Mouse (Mus musculus) spleen, embryonic (tissue): ENCODE data around the gene Ccdc142.

Experiments used
- CTCF ChIA-PET: fragments of 350-600 bp; sonication (Branson Sonifier 250); formaldehyde crosslinking; loops from one replicate; lab custom pipeline; 2022; lab: Charles Lee

Gene Ccdc142

DNA sequence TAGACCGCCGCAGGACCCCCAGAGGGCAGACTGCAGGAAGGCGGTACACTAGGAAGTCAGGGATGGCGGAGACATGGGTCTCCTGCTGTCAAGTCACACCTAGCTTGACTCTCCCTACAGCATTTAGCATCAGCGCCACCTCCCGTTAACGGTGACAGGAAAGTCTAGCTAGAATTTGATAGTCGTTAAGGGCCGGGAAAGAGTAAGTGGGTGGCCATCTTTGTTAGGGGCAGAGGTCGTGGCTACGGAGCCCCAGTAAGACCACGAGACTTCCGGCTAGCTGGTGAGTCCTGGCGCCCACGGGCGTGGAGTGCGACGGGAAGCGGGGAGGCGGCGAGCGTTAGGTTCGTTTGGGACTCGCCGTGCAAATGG lies at the start of gene Ccdc142, which contains the start of gene Gm42688:
Ccdc142 (plus strand) TSS at position 286 of the 372 bp plus-strand sequence.
Gm42688 (plus strand) TSS at position 302 of the 372 bp plus-strand sequence.
- CTCF ChIA-PET = interaction anchor here (1.4 to 2.3 kb wide), 2 partner anchors 23 to 105 kb away, joined by 4 to 8 read pairs; no protein-coding TSS in a partner anchor

DNA sequence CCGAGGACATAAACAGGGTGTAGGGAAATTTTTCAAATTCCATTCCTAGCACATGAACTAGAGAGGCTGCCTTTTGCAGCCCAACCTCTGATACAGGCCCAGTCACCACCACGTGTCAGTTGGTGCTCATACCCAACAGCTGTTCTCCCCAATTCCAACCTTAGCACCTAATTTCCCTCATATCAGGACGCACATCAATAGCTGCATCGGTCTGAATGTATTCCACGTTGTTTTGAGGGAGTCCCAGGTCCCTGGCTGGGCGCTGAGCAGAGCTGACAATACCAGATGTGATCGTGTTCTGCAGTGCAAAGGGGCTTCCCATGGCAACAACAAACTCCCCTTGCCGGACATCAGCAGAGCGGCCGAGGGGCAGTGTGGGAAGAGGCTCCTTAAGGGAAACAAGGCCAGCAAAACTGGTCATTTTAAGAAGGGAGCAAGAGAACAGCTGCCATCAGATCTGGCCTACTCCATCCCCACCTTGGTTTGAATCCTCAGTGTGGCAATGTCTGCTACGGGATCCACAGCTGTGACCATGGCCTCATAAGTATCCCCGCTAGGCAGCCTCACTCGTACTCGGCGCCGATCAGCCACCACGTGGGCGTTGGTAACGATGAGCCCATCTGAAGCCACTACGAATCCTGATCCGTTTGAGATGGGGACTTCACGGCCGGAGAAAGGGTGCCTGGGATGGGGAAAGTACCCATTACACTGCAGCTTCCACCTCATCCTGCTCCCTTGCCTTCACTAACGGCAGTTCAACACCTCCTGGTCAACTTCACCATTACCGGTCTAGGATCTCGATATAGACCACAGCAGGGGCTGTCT lies 48.1 kb upstream of the Ccdc142 start:
- CTCF ChIA-PET = interaction anchor here (0.5 to 2.0 kb wide), 4 partner anchors 12 to 218 kb away, joined by 3 to 7 read pairs (median 4); no protein-coding TSS in a partner anchor

DNA sequence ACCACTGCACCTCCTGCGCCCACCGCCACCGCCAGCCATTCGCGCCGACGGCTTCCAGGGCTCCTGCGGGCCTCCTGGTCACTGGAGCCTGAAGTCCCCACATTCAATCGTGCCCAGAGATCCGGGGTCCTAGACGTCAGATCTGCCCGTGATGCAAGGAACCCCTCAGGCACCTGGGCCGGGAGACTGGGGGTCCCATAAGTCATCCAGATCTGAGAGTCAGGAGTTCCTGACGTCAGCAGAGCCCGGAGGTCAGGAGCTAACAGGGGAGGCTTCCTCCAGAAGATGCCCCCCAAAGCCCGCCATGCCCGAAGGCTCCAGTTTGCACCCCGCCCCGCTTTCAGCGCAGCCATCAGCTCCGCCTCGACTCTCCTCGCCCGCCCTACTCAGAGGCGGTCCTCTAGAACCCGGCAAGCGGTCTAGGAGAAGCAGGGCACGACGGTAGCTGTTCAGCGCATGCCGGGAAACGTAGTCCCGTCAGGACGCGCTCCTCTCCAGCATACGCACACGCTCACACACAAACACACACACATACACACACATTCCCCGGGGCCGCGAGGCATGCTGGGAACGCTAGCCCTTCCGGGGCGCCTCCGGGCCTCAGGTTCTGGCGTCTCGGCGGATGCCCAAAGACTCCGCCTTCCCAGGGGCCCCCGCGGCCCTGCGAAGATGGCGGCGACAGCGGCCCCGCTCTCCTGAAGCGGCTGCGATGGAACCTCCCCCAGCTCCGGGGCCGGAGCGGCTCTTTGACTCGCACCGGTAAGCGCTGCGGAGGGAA lies 47.1 kb upstream of the Ccdc142 start, which contains the start of gene Aup1:
Aup1 (plus strand) TSS at position 448 of the 778 bp plus-strand sequence.
- CTCF ChIA-PET = interaction anchor here (0.5 to 2.0 kb wide), 3 partner anchors 15 to 58 kb away, joined by 4 to 7 read pairs (median 6); no protein-coding TSS in a partner anchor

DNA sequence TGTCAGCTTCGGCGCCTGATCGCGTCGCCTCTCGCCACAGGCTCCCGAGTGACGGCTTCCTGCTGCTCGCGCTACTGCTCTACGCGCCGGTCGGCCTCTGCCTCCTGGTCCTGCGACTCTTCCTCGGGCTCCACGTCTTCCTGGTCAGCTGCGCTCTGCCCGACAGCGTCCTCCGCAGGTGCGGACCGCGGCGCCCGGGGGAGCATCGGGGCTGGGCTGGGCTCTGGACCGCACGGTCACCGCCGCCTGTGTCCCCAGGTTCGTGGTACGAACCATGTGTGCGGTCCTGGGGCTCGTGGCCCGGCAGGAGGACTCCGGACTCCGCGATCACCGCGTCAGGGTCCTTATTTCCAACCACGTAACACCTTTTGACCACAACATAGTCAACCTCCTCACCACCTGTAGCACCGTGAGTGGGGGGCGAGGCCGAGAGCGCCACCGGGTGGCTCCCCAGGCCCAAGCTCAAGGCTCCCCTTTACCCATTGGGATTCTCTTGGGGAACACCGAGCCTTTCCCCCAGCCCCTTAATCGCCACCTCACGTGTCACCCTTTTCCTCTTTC lies 46.5 kb upstream of the Ccdc142 start, which contains the start of gene Htra2:
Htra2 (minus strand) TSS at position 403 of the 561 bp plus-strand sequence.
- CTCF ChIA-PET = interaction anchor here (0.6 to 2.0 kb wide), 3 partner anchors 23 to 58 kb away, joined by 4 to 7 read pairs (median 6); no protein-coding TSS in a partner anchor

DNA sequence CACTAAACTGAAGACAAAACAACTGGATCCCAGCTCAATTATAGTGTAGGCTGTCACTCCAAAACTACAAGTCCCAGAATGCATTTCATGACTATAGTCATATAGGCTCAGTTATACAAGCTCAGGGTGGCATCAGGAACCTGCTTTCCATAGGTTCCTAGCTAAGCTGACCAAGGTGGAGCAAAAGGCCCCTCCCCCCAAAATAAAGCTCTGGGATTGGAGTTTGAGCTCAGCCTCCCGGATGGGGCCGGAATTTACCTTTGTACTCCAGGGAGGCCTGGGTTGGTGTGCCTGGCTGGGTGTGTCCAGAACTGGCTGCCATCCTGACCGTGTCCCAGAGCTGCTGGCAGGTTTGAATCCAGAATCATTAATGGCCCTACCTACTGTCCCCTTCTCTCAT lies 43.6 kb upstream of the Ccdc142 start, which contains the start of gene Dqx1:
Dqx1 (plus strand) TSS at position 55 of the 400 bp plus-strand sequence.
- CTCF ChIA-PET = interaction anchor here (0.5 kb wide), 1 partner anchor 179 kb away, joined by 7 read pairs; no protein-coding TSS in a partner anchor

DNA sequence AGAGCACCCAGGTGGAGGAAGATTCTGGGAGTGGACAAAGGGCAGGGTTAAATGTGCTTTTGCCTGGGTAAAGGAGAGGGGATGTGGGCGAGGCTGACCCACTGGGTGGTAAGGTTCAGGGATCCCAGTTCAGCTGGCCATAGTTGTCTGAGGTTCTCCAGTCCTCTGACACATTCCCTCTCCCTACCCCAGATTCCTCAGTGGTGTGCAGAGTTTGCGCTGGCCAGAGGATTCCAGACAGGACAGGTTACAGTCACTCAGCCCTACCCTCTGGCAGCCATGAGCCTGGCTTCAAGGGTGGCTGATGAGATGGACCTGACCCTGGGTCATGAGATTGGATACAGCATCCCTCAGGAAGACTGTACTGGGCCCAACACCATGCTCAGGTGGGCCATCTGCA lies 42.7 kb upstream of the Ccdc142 start:
- CTCF ChIA-PET = interaction anchor here (0.6 kb wide), 1 partner anchor 58 kb away, joined by 4 read pairs; no protein-coding TSS in a partner anchor

DNA sequence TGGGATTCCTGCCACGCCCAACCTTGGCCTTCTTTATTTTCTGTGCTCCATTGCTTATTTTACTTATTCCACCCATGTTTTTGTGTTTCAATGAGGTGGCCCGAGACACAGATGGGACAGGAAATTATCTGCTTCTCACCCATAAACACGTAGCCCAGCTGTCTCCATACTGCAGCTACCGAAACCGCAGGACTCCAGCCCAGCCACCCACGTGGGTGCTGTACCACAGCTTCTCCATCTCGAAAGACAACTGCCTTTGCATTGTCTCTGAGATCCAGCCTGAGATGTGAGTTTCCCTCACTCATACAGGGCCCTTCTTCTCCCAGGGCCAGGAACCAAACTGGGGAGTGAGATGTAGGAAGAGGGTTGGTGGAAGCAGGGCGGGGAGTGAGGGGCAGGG lies 35.4 kb upstream of the Ccdc142 start:
- CTCF ChIA-PET = no interaction called here

DNA sequence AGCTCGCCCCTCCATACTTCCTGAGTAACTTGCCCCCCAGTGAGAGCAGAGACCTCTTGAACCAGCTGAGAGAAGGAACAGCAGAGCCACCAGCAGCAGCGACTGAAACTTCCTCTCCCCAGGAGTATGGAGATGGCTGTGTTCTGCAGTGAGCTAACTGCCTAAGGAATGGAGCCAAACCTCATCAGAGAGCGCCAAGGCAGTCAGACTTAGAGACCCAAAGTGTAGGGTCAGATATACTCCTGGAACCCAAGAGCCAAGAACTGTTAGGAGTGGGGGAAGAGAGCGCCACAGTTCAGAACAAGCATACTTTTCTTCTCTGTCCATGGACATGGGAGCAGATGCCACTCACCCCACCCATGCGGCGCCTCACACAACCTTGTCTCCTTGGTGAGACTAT lies 35.0 kb upstream of the Ccdc142 start:
- CTCF ChIA-PET = interaction anchor here (0.6 kb wide), 1 partner anchor 42 kb away, joined by 3 read pairs; the partner anchor contains the start of gene Mrpl53

DNA sequence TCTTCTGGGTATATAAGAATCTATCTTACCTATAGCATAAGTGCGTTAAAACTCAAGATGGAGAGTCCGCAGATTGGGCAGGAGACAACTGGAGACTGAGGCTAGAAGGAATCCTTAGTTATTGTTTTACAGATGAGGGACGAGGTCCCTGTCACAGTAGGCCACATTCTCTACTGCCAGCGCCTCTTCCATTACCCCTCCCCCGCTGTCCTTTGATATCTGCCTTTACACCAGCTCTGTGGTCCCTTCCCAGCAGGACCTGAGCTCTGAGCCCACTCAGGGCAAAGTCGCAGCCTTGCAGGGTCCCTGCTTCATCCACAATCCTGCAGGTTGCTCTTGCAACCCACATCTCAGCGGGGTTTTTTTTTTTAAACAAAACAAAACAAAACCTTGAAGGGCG lies 33.2 kb upstream of the Ccdc142 start:
- CTCF ChIA-PET = no interaction called here

DNA sequence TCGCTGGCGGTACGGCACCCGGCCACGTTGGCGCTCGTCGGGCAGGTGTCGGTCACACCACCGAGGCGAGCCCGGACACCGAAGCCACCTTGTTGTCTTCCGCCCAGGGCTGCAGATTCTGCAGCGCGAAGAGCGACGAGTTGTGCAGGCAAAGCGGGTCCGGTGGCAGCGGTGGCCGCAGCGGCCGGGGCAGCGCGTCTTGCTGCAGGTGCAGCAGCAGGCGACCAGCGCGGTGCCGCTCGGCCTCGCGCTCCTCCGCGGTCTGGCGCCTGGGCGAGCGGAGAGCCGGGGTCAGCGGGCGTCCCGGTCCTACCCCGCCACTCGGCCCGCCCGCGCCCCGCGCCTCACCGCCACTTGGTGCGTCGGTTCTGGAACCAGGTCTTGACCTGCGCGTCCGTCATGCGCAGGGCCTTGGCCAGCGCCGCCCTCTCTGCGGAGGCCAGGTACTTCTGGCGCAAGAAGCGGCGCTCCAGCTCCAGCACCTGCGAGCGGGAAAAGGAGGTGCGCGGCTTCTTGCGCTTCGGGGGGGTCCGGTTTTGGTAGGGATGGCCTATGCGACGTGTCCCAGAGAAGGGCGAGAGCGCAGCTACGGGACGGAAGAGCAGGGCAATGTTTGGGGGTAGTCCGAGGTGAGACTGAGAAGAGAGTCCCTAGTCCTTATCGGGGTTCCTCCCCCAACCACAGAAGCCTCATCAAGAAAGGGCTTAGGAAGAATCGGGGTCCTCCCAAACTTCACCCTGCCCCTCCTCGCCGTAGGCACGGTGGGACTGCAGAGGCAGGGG lies 32.5 kb upstream of the Ccdc142 start:
- CTCF ChIA-PET = no interaction called here

DNA sequence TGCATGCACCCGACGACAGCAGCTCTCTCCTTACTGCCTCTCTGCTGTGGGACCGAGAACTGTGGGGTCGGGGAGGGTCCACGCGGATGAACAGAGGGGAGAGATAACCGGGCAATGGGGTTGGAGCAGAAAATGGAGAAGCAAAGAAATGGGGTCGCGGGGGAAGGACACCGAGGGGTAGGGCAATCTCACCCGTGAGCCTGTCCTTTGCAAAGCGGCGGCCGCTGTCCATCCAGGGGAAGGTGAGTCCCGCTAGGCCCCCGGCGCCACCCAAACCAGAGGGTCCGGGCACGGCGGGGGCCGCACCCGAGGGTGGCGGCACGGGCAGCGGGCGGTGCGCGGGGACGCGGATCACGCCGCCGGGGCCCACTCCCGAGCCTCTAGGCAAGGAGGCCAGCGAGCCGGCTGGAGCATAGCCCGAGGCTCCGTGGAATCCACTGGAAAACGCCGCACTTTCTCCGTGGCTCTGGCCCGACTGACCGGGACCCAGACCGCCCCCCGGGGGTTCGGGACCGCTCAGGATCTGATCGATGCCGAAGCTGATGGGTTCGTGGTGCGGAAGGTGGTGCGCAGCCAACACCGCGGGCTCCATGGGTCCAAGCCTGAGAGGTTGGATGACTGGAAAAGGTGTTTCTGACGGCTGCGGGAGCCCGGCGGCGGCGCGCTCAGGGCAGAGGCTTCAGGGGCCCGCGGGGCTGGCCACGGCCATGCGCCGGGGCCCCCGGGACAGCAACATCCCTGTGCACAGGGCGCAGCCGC lies 31.7 kb upstream of the Ccdc142 start:
- CTCF ChIA-PET = interaction anchor here (2.1 kb wide), 1 partner anchor 73 kb away, joined by 7 read pairs; no protein-coding TSS in a partner anchor

DNA sequence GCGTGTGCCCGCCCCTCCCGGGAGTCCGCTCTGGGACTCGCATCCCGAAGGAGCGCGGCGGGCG lies 31.3 kb upstream of the Ccdc142 start, which contains the start of gene Tlx2:
Tlx2 (minus strand) TSS at position 47 of the 64 bp plus-strand sequence.
- CTCF ChIA-PET = interaction anchor here (2.1 kb wide), 1 partner anchor 73 kb away, joined by 7 read pairs; no protein-coding TSS in a partner anchor

DNA sequence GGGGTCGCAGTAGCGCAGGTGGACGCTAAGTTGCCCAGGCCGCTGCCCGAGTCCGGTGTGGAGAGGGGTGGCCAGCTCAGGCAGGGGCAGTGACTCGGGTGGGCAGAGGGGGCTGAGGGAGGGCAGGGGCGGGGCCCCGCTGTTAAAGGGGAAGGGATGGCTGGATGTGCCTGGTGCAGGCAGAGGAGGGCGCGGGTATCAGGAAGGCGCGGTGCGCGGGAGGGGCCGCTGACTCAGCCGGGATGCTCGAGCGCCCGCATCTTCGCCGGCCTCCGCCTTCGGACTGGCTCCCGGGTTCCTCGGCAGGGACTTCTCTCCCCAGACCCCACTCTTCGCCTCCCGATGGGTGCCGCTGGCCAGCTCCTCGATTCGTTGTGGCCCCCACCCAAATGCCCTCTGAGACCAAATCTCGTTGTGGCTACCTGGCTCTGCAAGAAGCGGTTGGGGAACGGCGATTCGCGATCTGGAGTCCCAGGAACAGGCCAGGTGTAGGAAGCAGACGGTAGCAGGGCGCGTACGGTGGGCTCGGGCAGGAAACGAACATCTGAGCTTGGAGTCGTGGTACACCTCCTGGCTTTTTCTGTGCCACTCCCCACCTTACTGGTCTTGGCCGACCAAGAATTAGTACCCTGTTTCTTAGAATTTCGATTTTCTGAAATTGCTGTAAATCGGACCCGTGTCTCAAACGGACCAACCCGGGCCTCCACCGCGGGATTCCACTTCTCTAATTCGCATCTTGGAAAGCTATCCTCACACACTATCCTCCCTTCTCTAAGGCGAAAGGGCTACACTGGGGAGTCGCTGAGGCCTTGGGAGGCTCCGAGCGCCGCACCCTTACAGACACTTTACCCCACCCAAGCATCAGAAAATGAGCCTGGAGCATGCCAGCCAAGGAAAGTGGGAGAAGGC lies 30.8 kb upstream of the Ccdc142 start:
- CTCF ChIA-PET = interaction anchor here (2.1 kb wide), 1 partner anchor 74 kb away, joined by 7 read pairs; no protein-coding TSS in a partner anchor

DNA sequence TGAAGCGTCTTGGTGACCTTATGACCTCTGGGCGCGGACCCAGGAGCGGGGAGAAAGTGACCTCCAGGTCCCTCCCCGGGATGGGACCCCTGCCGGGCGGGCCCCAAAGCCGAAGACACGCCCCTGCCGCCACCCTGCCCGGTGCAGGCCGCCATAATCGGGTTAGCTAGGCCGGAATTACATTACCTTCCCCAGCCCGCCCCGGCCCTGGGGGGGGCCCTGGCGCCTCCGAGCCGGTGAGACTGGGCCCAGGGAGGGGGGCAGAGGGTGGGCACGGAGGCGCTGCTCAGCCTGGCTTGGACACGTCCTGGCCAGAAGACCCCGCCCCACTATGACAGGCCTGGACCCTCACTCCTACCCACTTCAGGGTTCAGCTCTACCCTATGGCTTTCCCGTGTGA lies 30.2 kb upstream of the Ccdc142 start:
- CTCF ChIA-PET = interaction anchor here (2.1 kb wide), 1 partner anchor 74 kb away, joined by 7 read pairs; no protein-coding TSS in a partner anchor

DNA sequence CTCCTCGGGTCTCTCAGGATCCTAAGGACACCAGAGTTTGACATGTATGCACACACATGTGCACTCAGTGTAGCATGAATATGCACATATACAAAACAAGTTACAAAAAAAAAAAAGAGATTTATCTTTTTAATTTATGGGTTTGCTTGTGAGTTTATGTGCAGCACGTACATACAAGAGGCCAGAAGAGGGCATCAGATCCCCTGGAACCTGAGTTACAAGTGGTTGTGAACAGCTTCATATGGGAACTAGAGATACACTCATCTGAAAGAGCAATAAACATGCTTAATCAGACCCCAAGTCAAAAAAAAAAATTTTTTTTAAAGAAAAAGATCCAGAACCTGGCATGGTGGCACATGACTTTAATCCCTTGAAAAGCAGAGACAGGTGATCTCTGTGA lies 26.4 kb upstream of the Ccdc142 start:
- CTCF ChIA-PET = interaction anchor here (0.6 kb wide), 1 partner anchor 22 kb away, joined by 6 read pairs; no protein-coding TSS in a partner anchor

DNA sequence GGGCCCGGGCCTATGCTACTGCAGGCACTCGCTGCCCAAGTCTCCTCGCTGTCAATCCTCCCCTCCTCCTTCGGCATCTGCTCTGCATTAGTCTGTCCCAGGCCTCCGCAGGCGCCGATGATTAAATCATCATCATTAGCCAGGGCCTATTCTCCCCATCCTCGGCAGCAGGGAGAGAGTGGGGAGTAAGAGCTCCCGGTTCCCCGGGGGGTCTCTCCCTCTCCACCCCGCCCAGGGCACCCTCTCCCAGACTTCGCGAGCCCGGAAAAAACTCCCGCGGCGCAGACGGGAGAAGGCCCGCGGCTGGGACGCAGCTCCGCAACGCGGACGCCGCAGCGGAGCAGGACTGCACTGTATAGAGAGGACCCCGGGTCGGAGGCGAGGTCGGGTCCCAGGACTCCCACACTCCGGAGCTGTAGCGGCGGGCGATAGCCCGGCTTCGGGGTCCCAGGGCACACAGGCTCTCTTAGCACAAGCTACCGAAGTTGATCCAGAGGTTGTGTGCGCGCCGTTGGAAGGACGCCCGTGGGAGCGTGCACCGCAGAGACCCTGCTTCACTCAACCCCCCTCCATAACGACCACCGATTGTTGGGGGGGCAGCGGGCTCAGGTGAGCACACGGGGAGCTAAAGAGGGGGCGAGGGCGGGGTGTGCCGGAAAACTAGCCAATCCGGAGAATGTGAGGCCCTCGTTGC lies 23.6 kb upstream of the Ccdc142 start, which contains the start of gene Pcgf1:
Pcgf1 (plus strand) TSS at position 240 of the 694 bp plus-strand sequence.
- CTCF ChIA-PET = interaction anchor here (0.9 to 1.3 kb wide), 4 partner anchors 23 to 81 kb away, joined by 4 to 8 read pairs (median 4); partner anchors contain the start of genes Aup1, Ccdc142, Gm42688 and Htra2

DNA sequence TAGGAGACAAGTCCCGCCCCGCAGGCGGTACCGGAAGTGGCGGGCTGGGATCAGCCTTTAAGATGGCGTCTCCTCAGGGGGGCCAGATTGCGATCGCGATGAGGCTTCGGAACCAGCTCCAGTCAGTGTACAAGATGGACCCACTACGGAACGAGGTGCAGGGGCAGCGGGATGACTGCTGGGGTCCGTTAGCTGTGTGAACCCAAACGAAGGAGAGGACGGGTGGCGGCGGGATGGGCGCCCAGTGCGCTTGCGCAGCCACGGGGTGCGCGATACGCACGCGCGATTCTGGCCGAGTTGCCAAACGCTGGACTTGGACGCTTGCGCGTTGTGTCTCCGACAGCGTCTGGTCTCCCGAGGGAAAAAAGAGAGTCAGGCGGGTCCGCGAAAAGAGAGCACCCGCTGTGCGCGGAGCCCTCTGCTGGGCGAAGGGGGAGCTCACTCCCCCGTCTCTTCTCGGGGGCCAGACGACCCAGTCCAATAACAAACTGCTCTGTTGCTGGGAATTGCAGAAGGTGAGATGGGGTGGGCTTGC lies 23.0 kb upstream of the Ccdc142 start:
- CTCF ChIA-PET = interaction anchor here (0.5 to 1.3 kb wide), 5 partner anchors 23 to 140 kb away, joined by 3 to 8 read pairs (median 4); partner anchors contain the start of genes Aup1, Ccdc142, Gm42688 and Htra2
